Mouse (Mus musculus) MEL (cell line): ENCODE measurements around the gene Sult2b1.

Source experiments
- CTCF ChIP-seq, 3 experiments: IDR thresholded peaks in 2 of 3; conservative IDR thresholded peaks in 1 of 3; 2 replicates each; pipeline ENCODE4 v1.5.1; 2011 to 2012; ENCODE audit warnings: low read length in 3 of 3, low read depth in 2 of 3, mild to moderate bottlenecking in 2 of 3, improper control_type of control experiment in 1 of 3, inconsistent platforms in 1 of 3, mixed read lengths in 1 of 3, moderate library complexity in 1 of 3; ENCODE audit not compliant: control insufficient read depth in 1 of 3, insufficient read depth in 1 of 3, poor library complexity in 1 of 3, severe bottlenecking in 1 of 3
- ZKSCAN1 ChIP-seq: IDR thresholded peaks from 2 replicates; pipeline ENCODE4 v1.6.1; 2012; ENCODE audit warnings: low read depth, mild to moderate bottlenecking, inconsistent platforms, low read length, improper control_type of control experiment, moderate library complexity

GRCm38 (mm10) chr7:45723301-45723700, 61.2 kb downstream of the Sult2b1 start:
- TF ChIP-seq CTCF (IDR thresholded peaks at IDR 0.05 in 2 of 3, conservative IDR thresholded peaks at IDR 0.05 in 1 of 3; ENCODE audit: control insufficient read depth in 1 of 3, insufficient read depth in 1 of 3, low read depth in 2 of 3, low read length in 3 of 3, poor library complexity in 1 of 3, severe bottlenecking in 1 of 3) (no peak), ZKSCAN1 (no peak)
